Mouse (Mus musculus) C2C12 (cell line): Measurements from ENCODE around the gene Kifc5b.

Source experiments
- CEBPB ChIP-seq: IDR thresholded peaks from one replicate; pipeline ENCODE4 v1.6.1; 2011; ENCODE audit warnings: low read depth, mild to moderate bottlenecking, control low read depth, moderate library complexity
- CTCF ChIP-seq: IDR thresholded peaks from one replicate; pipeline ENCODE4 v1.5.1; 2011; ENCODE audit not compliant: control insufficient read depth, insufficient read depth, insufficient read length
- FOSL1 ChIP-seq: IDR thresholded peaks from one replicate; pipeline ENCODE4 v1.8.0; 2011; ENCODE audit warnings: mild to moderate bottlenecking, low read length; ENCODE audit not compliant: poor library complexity, insufficient read depth, severe bottlenecking
- MAX ChIP-seq: IDR thresholded peaks from one replicate; pipeline ENCODE4 v1.6.1; 2011; ENCODE audit warnings: mild to moderate bottlenecking, control low read depth
- MYOD1 ChIP-seq: IDR thresholded peaks from one replicate; pipeline ENCODE4 v1.6.1; 2011; ENCODE audit warnings: low read depth; ENCODE audit not compliant: control insufficient read depth, insufficient read length
- MYOG ChIP-seq: IDR thresholded peaks from one replicate; pipeline ENCODE4 v1.6.1; 2011; ENCODE audit not compliant: control insufficient read depth, insufficient read length; ENCODE audit errors: extremely low read depth
- USF1 ChIP-seq: IDR thresholded peaks from one replicate; pipeline ENCODE4 v1.6.1; 2011; ENCODE audit warnings: low read depth, mild to moderate bottlenecking, control low read depth, moderate library complexity

GRCm38 (mm10) chr17:26933885-26934827 lies 17.3 kb downstream of the Kifc5b start:
- no peak for TF ChIP-seq CTCF
- TF ChIP-seq MAX, result no peak
- no peak for TF ChIP-seq USF1
- no peak for TF ChIP-seq FOSL1
- no peak for TF ChIP-seq CEBPB
- no peak for TF ChIP-seq MYOG
- TF ChIP-seq MYOD1, result no peak
